Mouse (Mus musculus) c-Kit-positive CD71-positive TER-119-positive erythroid progenitor cells, embryonic 14.5 days (primary cell): ENCODE results near the gene Tbc1d1.

Experiments used
- DNase-seq: peaks from one replicate; pipeline ENCODE4 v3.0.0-alpha.2; 2013; ENCODE audit warnings: low spot score

The Tbc1d1 gene

GRCm38 (mm10) chr5:64383215-64383614 lies 227.1 kb downstream of the Tbc1d1 start:
- no peak for DNase-seq

- DNase-seq: no peak
These were observed 228.4 kb downstream of the Tbc1d1 start for GRCm38 (mm10) chr5:64384546-64384945.

GRCm38 (mm10) chr5:64386996-64387395 lies 230.9 kb downstream of the Tbc1d1 start:
- no peak for DNase-seq

GRCm38 (mm10) chr5:64389202-64389929 lies 233.3 kb downstream of the Tbc1d1 start:
- no peak for DNase-seq

GRCm38 (mm10) chr5:64391346-64391745 lies 235.2 kb downstream of the Tbc1d1 start:
- DNase-seq: no peak

- DNase-seq: no peak
These were observed 236.4 kb downstream of the Tbc1d1 start for GRCm38 (mm10) chr5:64392426-64393020.

GRCm38 (mm10) chr5:64393530-64393929 lies 237.4 kb downstream of the Tbc1d1 start:
- no peak for DNase-seq

- no peak for DNase-seq
These were observed 242.1 kb downstream of the Tbc1d1 start for GRCm38 (mm10) chr5:64398155-64398554.

GRCm38 (mm10) chr5:64400742-64401141 lies 244.6 kb downstream of the Tbc1d1 start:
- DNase-seq: no peak
